Mouse (Mus musculus) heart, embryonic 16.5 days (tissue): ENCODE results near the gene Soga1. TPM values are rescaled to one million over a fixed set of nuclear protein-coding genes. Genes with fewer than 3 reads are reported as not detected.

Experiments
- ATAC-seq: fragments of 200-750 bp; cut with Nextera tagmentation; replicated peaks from 2 replicates; pipeline ENCODE4 v1.8.0; 2017; ENCODE audit warnings: moderate number of reproducible peaks; ENCODE audit not compliant: insufficient read depth, low FRiP score; ENCODE audit errors: extremely low read depth
- H3K27ac ChIP-seq: fragments of 300-500 bp; sonication (generic); 2 replicates; pipeline ENCODE4 v1.5.1; 2014; ENCODE audit warnings: mild to moderate bottlenecking, low read length, control low read depth, moderate library complexity
- H3K27me3 ChIP-seq: fragments of 300-500 bp; sonication (generic); 2 replicates; pipeline ENCODE4 v1.6.1; 2014; ENCODE audit warnings: low read length, mixed read lengths; ENCODE audit not compliant: control insufficient read depth, insufficient read depth
- H3K36me3 ChIP-seq: fragments of 300-500 bp; sonication (generic); 2 replicates; pipeline ENCODE4 v1.6.1; 2014; ENCODE audit not compliant: control insufficient read depth, insufficient read depth
- H3K4me1 ChIP-seq: fragments of 300-500 bp; sonication (generic); 2 replicates; pipeline ENCODE4 v1.6.1; 2014; ENCODE audit warnings: low read length, mixed read lengths; ENCODE audit not compliant: control insufficient read depth, insufficient read depth
- H3K4me2 ChIP-seq: fragments of 300-500 bp; sonication (generic); 2 replicates; pipeline ENCODE4 v1.6.1; 2014; ENCODE audit warnings: low read depth, mild to moderate bottlenecking, control low read depth, low read length
- H3K4me3 ChIP-seq: fragments of 300-500 bp; sonication (generic); 2 replicates; pipeline ENCODE4 v1.5.1; 2014; ENCODE audit warnings: mild to moderate bottlenecking, control low read depth, low read length
- H3K9ac ChIP-seq: fragments of 300-500 bp; sonication (generic); 2 replicates; pipeline ENCODE4 v1.6.1; 2014; ENCODE audit warnings: low read length, control low read depth
- H3K9me3 ChIP-seq: fragments of 300-500 bp; sonication (generic); replicated peaks from 2 replicates; pipeline ENCODE4 v1.6.1; 2016; ENCODE audit warnings: low read length; ENCODE audit not compliant: control insufficient read depth
- WGBS: fragments of 180-500 bp; shearing (Covaris S2); extraction: QIAGEN DNeasy Blood & Tissue Kit; methylation state at CpG from one replicate; pipeline ENCODE4 v1.1.7; 2014; 5-methylcytosine and 5-hydroxymethylcytosine counted together
- polyA plus RNA-seq: library from polyadenylated mRNA; unstranded; fragments of >200 nt; fragmentation: Nextera tagmentation; extraction: Ambion mirVana; gene quantifications from 2 replicates; pipeline ENCODE4 v1.2.1, GENCODE M21; 2015

Soga1 gene
- polyA plus RNA-seq, 1 experiment from 2014 or later, result 1.7 TPM

DNA sequence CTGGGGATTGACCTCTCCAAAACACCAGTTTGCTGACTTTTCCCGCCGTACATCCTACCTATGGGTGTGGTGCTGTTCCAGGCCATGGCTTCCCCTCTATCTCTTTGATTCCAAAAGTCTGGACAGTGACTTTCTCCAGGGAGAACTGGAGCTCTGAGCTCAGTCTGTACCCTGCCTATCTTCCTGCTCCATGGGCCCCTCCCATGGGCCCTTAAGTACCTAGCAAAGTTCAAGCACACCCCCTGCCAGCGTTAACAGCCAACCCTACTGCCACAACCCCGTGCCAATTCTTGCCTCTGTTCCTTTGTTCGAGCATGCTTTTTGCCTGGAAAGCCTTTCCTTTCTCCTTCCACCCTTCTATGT is 71.8 kb downstream of the Soga1 start:
- Histone ChIP-seq H3K4me3 (peak overlapping the region; percentile 77), H3K9ac (peak overlapping the region; percentile 88), H3K4me2 (peak overlapping the region; percentile 87), H3K4me1 (peaks cover 16% of the 10 kb centered on the region), H3K27ac (peak overlapping the region; percentile 87), H3K9me3 (no peaks in the 10 kb centered on the region), H3K36me3 (peaks cover 4% of the 10 kb centered on the region; the same call in 1 of the 2 replicates), H3K27me3 (no peaks in the 10 kb centered on the region)
- ATAC-seq, result peak; percentile 21
- 17% methylated on average over 5 of the region's 5 CpGs for WGBS

DNA sequence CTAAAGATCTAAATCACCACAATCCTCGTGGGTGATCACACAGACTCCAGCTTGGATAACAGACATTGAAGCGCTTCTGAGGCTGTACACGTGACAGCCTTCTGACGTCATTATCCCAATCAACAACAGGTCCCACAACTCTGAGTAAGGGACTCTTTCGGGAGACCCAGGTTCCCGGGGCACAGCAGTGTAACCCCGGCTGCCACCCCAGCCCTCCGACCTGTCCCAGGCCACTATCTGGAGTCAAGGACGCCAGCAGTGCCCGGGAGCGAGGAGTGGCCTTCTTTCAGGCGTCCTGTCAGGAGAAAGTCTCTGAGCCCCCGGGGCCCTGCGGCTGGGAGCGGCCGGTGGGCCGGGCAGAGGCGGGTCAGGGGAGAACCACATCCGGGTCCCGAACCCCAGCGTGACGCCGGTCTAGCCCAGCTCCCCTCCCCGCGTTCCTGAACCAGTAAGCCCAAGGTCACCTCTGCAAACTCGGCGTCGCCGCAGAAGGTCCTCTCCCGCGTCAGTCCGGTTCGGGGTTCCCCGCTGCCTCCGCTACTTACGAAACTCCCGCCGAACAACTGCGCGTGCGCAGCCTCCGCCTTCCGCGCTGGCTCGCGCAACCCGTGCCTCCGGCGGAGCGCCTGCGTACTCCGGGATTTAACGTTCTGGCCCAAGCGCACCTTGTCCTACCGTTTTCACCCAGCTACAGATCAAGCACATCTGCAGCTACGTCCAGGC is 72.4 kb downstream of the Soga1 start, which contains the start of gene Dsn1:
Gene Dsn1, minus strand, starts transcription at position 644 of the 723 bp plus-strand sequence.
- H3K9ac ChIP-seq, result peak within 1 kb of the TSS; percentile 88
- H3K4me2 ChIP-seq, result peak within 1 kb of the TSS; percentile 87
- peak within 1 kb of the TSS; percentile 77 for H3K4me3 ChIP-seq
- H3K36me3 ChIP-seq, result peaks cover 4% of the 10 kb centered on the region; the same call in 1 of the 2 replicates
- under 1% methylated on average over 56 of the region's 56 CpGs for WGBS
- peak within 1 kb of the TSS; percentile 87 for H3K27ac ChIP-seq
- H3K27me3 ChIP-seq, result no peaks in the 10 kb centered on the region
- ATAC-seq, result peak; percentile 81
- H3K4me1 ChIP-seq, result peaks cover 16% of the 10 kb centered on the region
- no peaks in the 10 kb centered on the region for H3K9me3 ChIP-seq

DNA sequence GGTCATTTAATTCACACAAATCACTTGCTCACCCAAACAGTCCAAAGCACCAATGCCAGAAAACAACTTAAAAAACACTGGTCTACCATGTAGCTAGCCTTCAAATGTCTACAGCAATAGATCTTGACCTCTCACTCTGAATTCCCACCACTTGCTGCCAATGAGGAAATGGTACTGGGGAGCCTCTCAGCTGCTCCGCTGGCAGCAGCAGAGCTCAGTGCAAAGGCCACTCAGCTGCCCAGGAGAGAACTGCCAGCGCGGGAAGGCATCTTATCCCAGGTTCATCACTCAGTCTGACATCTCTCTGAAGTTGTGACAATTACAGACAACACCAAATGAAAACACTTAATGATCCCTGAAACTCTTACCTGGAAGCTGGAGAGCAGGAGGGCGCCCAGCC is 76.7 kb downstream of the Soga1 start:
- no peak overlapping the region for H3K27ac ChIP-seq
- no peak overlapping the region for H3K4me3 ChIP-seq
- H3K36me3 ChIP-seq, result peaks cover 22% of the 10 kb centered on the region
- no peaks in the 10 kb centered on the region for H3K9me3 ChIP-seq
- ATAC-seq, result no peak
- H3K9ac ChIP-seq, result no peak overlapping the region
- H3K4me2 ChIP-seq, result no peak overlapping the region
- H3K4me1 ChIP-seq, result peaks cover 9% of the 10 kb centered on the region
- 84% methylated on average over 4 of the region's 4 CpGs for WGBS
- H3K27me3 ChIP-seq, result no peaks in the 10 kb centered on the region

DNA sequence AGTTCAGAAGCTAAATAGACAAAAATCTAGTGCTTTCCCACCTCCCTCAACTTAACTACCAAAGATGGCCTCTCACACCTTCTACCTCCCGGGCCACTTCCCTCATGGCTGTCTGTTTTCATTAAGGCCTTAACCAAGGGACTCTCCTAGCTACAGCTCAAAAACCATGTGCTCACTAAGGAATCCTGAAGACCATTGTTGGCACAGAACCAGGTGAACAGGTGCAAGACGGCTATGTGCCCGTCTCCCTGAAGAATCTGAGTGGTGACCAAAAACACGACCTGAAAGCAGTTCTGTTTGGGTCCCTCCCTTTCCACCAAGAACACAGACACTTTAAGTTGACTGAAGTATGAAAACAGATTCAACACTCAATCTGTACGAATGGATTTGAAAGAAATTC is 80.8 kb downstream of the Soga1 start:
- Histone ChIP-seq H3K36me3 (peaks cover 41% of the 10 kb centered on the region), H3K9ac (no peak overlapping the region), H3K4me3 (no peak overlapping the region), H3K27me3 (no peaks in the 10 kb centered on the region), H3K9me3 (no peaks in the 10 kb centered on the region), H3K27ac (no peak overlapping the region), H3K4me2 (no peak overlapping the region), H3K4me1 (no peaks in the 10 kb centered on the region)
- WGBS, result 84% methylated on average over 5 of the region's 5 CpGs
- ATAC-seq, result no peak

DNA sequence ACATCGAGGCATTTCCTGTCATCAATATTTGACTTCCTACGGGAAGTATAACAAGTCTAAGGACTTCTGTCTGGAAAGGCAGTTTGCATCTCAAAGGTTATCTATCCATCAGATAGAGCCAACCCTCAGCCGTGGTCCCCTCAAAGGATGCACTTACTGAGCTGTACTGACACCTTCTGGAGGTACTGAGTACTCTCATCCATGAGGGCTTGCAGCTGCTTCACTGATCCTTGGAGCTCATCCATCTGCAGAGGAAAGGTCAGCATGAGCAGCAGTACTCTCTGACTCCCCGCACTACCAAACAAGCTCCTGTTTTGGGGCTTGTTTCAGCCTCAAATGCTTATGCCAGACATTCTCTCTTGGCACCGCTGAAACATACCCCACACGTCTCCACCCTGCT is 82.5 kb downstream of the Soga1 start:
- ATAC-seq, result no peak
- H3K4me3 ChIP-seq, result no peak overlapping the region
- H3K27me3 ChIP-seq, result no peaks in the 10 kb centered on the region
- H3K27ac ChIP-seq, result no peak overlapping the region
- peaks cover 41% of the 10 kb centered on the region for H3K36me3 ChIP-seq
- H3K4me1 ChIP-seq, result no peaks in the 10 kb centered on the region
- H3K9ac ChIP-seq, result no peak overlapping the region
- no peak overlapping the region for H3K4me2 ChIP-seq
- H3K9me3 ChIP-seq, result no peaks in the 10 kb centered on the region
- WGBS, result 58% methylated on average over 6 of the region's 6 CpGs

DNA sequence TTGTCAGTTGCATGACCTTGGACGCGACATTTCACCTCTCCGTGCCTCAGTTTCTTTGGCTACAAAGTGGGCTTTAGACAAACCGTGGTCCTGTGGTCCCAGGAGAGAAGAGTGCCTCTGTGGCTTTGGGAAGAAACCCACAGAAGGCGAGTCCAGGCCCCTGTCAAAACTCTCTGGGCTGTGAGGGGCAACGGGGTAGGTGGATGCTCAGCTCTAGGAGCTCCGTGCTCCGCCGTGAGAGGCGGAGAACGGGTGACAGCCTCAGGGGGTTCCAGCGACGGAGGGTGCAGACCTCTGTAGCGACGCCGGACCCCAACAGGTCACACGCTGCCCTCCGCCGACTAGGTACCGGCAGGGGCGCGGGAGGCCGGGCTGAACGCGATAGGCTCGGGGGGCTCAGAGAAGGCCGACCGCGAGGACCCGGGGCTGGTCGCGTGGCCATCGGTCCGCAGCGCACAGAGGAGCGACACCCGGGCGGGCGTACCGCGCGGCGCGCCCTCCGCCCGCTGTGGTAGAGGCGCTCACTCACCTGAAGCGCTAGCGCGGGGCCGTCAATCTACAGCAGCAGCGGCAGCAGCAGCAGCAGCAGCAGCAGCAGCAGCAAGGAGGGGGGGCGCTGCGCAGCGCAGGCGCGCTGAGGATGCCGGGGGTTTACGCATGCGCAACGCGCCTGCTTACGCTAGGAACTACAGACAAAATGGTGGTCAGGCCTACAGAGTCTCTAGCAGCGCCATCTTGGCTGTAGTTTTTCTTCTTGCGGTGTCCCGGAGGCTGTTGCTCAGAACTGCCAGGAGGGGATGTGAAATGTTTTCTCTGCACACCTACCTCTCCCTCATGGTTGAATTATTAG is 87.4 kb downstream of the Soga1 start, which contains the start of gene Ndrg3:
Gene Ndrg3, minus strand, starts transcription at position 587 of the 850 bp plus-strand sequence.
- H3K9ac ChIP-seq, result peak within 1 kb of the TSS; percentile 97
- peaks cover 18% of the 10 kb centered on the region for H3K4me1 ChIP-seq
- peak within 1 kb of the TSS; percentile 94 for H3K4me2 ChIP-seq
- ATAC-seq, result peak; percentile 97
- H3K36me3 ChIP-seq, result peaks cover 20% of the 10 kb centered on the region
- under 1% methylated on average over 66 of the region's 66 CpGs for WGBS
- peak within 1 kb of the TSS; percentile 77 for H3K27ac ChIP-seq
- peak within 1 kb of the TSS; percentile 97 for H3K4me3 ChIP-seq
- H3K27me3 ChIP-seq, result no peaks in the 10 kb centered on the region
- no peaks in the 10 kb centered on the region for H3K9me3 ChIP-seq

DNA sequence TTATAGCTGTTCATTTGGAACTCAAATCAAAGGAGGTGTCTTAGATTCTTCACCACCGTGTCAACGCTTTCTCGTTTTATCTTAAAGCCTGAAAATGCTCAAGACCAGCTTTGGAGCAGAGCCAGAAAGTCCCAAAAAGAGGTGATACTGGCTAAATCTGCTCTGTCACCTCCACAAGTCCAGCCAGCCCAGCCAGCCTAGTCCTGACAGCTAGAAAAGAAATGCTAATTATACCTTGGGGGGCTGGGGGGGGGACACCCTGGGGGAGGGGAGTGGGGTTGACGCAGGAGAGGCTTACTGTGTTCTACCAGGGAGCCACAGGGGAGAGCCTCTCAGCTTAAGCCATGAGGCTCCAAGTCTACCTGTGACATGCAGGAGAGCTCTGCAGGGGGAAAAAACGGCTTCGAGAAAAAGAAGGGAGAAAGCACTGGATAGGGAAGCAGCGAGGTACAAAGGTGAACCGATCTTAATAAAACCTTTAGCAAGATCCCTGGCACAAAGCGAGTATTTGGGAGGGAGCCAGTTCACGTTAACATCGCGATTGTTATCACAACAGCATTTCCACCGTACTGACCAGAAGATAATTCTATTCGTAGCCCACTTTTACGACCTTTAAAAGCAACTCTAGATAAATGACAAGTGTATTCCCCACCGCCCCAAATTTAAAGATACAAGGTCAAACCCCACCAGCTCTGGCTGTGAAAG is 88.2 kb downstream of the Soga1 start:
- Histone ChIP-seq H3K9me3 (no peaks in the 10 kb centered on the region), H3K27ac (peak overlapping the region; percentile 77), H3K4me2 (peak overlapping the region; percentile 94), H3K36me3 (peaks cover 13% of the 10 kb centered on the region), H3K4me3 (peak overlapping the region; percentile 97), H3K9ac (peak overlapping the region; percentile 97), H3K4me1 (peaks cover 18% of the 10 kb centered on the region), H3K27me3 (no peaks in the 10 kb centered on the region)
- no peak for ATAC-seq
- 3% methylated on average over 16 of the region's 16 CpGs for WGBS

DNA sequence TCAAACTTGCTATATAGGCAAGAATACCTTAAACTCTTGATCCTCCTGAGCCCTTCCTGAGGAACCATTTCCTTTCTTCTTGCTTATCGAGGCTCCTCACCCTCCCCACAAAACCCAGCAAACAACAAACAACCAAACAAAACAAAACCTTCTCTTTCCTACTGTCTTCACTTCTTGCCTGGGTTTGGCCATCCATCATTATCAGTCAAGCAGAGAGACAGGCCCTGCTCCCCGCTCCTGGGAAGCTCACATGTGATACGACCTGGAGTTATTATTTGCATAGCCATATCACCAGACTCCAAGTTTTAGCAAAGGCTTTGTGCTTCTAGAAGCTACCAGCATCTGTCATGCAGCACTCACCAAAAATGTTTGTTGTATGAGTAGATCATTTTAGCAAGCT is 91.7 kb downstream of the Soga1 start:
- no peak overlapping the region for H3K9ac ChIP-seq

More for the DNA sequence above, 91.7 kb downstream of the Soga1 start:
- Histone ChIP-seq H3K27me3 (no peaks in the 10 kb centered on the region), H3K9me3 (no peaks in the 10 kb centered on the region), H3K4me3 (no peak overlapping the region), H3K36me3 (0 out of 2 replicates have a peak, but pooled peaks cover 2% of the 10 kb centered on the region), H3K4me1 (peaks cover 26% of the 10 kb centered on the region), H3K27ac (no peak overlapping the region), H3K4me2 (no peak overlapping the region)
- no peak for ATAC-seq
- whole genome bisulfite sequencing, result 43% methylated on average over 3 of the region's 3 CpGs
